Mouse (Mus musculus) liver, embryonic 14.5 days (tissue): ENCODE results near the gene Flywch2.

ENCODE experiments used
- CTCF ChIP-seq: IDR thresholded peaks from 2 replicates; pipeline ENCODE4 v1.5.1; 2016; ENCODE audit warnings: antibody characterized with exemption, low read depth, control low read depth
- EP300 ChIP-seq: IDR thresholded peaks from 2 replicates; pipeline ENCODE4 v1.6.1; 2016; ENCODE audit warnings: antibody characterized with exemption, low read depth

- TF ChIP-seq CTCF (no peak), EP300 (no peak)
These were observed 36.3 kb downstream of the Flywch2 start for GRCm38 (mm10) chr17:23749400-23750191.
